Mouse (Mus musculus): ENCODE data around the gene Med12. TPM values are rescaled to one million over a fixed set of nuclear protein-coding genes. Genes with fewer than 3 reads are reported as not detected.
"Not testable (repeated sequence)": the region's sequence is repeated elsewhere in the genome, so short reads cannot be mapped to it uniquely, and the experiment has no call there.

Gene Med12
- total RNA-seq, 1 experiment from 2014 or later: 48.1 TPM

DNA sequence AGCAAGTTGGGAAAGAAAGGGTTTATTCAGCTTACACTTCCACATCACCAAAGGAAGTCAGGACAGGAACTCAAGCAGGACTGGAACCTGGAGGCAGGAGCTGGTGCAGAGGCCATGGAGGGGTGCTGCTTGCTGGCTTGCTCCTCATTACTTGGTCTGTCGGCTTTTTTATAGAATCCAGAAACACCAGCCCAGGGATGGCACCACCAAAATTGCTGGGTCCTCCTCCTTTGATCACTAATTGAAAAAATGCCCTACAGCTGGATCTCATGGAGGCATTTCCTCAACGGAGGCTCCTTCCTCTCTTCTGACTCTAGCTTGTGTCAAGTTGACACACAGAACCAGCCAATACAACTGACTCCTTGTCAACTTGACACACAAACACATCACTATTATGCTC is 69.0 kb downstream of the Med12 start:
- ATAC-seq (replicated peaks in 1 of 2; ENCODE audit: insufficient read depth in 1 of 2, low FRiP score in 2 of 2, low TSS enrichment in 1 of 2, low read depth in 1 of 2, poor library complexity in 2 of 2, severe bottlenecking in 2 of 2): not testable (repeated sequence)

GRCm38 (mm10) chrX:101345456-101345855 is 71.6 kb downstream of the Med12 start:
- ATAC-seq (replicated peaks in 1 of 2; ENCODE audit: insufficient read depth in 1 of 2, low FRiP score in 2 of 2, low TSS enrichment in 1 of 2, low read depth in 1 of 2, poor library complexity in 2 of 2, severe bottlenecking in 2 of 2): peak; percentile 22 to 56; a peak in 2 of 4 replicates

GRCm38 (mm10) chrX:101346475-101346874 is 72.6 kb downstream of the Med12 start:
- ATAC-seq (replicated peaks in 1 of 2; ENCODE audit: insufficient read depth in 1 of 2, low FRiP score in 2 of 2, low TSS enrichment in 1 of 2, low read depth in 1 of 2, poor library complexity in 2 of 2, severe bottlenecking in 2 of 2): no peak

Other genes starting within 250 kb of the Med12 start
- 0.45 TPM in 1 of 2 replicates, not detected in the other for gene Tex11, start 214.4 kb upstream of the Med12 start, total RNA-seq (2017)
- gene Slc7a3, start 188.0 kb upstream of the Med12 start, total RNA-seq (2017): not detected in 2 replicates
- gene Snx12, start 51.5 kb upstream of the Med12 start, total RNA-seq (2017): 33.5 and 49.8 TPM in 2 replicates
- 17.7 and 18.0 TPM in 2 replicates for gene Foxo4, start 19.5 kb upstream of the Med12 start, total RNA-seq (2017)
- not detected in 2 replicates for gene Gm614, start 10.0 kb upstream of the Med12 start, total RNA-seq (2017)
- gene Il2rg, start 5.8 kb upstream of the Med12 start, total RNA-seq (2017): 114 and 157 TPM in 2 replicates
- not detected in 2 replicates for gene Gm20489, start 5.0 kb upstream of the Med12 start, total RNA-seq (2017)
- not detected in 2 replicates for gene Nlgn3, start 25.1 kb downstream of the Med12 start, total RNA-seq (2017)
- gene Gjb1, start 102.3 kb downstream of the Med12 start, total RNA-seq (2017): not detected in 2 replicates
- gene Zmym3, start 146.8 kb downstream of the Med12 start, total RNA-seq (2017): 28.1 and 31.3 TPM in 2 replicates
- 556 and 591 TPM in 2 replicates for gene Nono, start 155.3 kb downstream of the Med12 start, total RNA-seq (2017)
- 1.7 and 6.1 TPM in 2 replicates for gene Itgb1bp2, start 175.1 kb downstream of the Med12 start, total RNA-seq (2017)

Data from hematopoietic stem cell, adult 5-6 weeks (primary cell).